Comparison of ENCODE assay signal across 10 mouse cellular contexts in the genomic region with DNA sequence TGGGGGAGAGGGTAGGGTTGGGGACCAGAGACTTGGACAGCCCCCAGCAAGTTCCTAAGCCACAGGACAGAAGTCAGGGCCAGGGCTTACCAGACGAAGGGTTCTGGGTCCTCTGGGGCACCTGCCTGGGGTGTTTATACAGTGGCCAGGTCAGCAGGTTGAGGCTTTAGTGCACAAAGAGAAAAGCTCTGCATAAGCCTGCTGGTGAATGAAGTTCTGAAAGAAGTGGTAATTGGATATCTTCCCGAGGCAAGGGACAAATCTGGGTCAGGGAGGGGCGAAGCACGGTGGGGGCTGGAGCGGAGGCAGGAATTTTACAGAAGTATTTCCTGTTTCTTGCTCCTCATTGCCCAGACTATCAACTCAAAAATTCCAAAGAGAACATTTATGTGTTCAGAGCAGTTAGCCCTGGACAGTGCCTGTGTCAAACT. TPM values are rescaled to one million over a fixed set of nuclear protein-coding genes. Genes with fewer than 3 reads are reported as not detected.
DNase-seq lines count a peak whose midpoint lies in the region; ATAC-seq lines count a peak whose summit lies in the region.
"Had no signal": no experiment of that assay in that cellular context is flagged by ENCODE, and none has a peak within 500 bp of the region (broad histone marks: within the 10 kb centered on the region; RNA-seq: fewer than 3 reads in every experiment).

No protein-coding gene starts in this region.

- no peak overlapping the region for H3K4me3 ChIP-seq in hindbrain, embryonic 10.5 days
- H3K4me3 ChIP-seq in hindbrain, embryonic 16.5 days (ENCODE audit: low read length), result no peak overlapping the region
- no peak overlapping the region for H3K4me3 ChIP-seq in heart, embryonic 15.5 days
- no peak overlapping the region for H3K4me3 ChIP-seq in limb, embryonic 10.5 days
- no peak overlapping the region for H3K4me3 ChIP-seq in stomach, embryonic 16.5 days (replicated peaks; ENCODE audit: low read length)
- no peak overlapping the region for H3K4me3 ChIP-seq in forebrain, embryonic 12.5 days (replicated peaks)

- 27% methylated on average over 5 of the region's 5 CpGs for WGBS in hindbrain, embryonic 10.5 days
- WGBS in hindbrain, embryonic 16.5 days, result 38% methylated on average over 5 of the region's 5 CpGs
- 31% methylated on average over 5 of the region's 5 CpGs for WGBS in heart, embryonic 15.5 days
- 50% methylated on average over 5 of the region's 5 CpGs for whole genome bisulfite sequencing in limb, embryonic 10.5 days
- 17% methylated on average over 5 of the region's 5 CpGs for WGBS in stomach, embryonic 16.5 days
- 15% methylated on average over 5 of the region's 5 CpGs for WGBS in forebrain, embryonic 12.5 days

- no peaks in the 10 kb centered on the region for H3K27me3 ChIP-seq in hindbrain, embryonic 10.5 days (ENCODE audit: insufficient read depth, poor library complexity, severe bottlenecking)
- H3K27me3 ChIP-seq in hindbrain, embryonic 16.5 days (replicated peaks; ENCODE audit: control insufficient read depth, insufficient read depth, low read length), result no peaks in the 10 kb centered on the region
- H3K27me3 ChIP-seq in heart, embryonic 15.5 days, result no peaks in the 10 kb centered on the region
- H3K27me3 ChIP-seq in limb, embryonic 10.5 days (ENCODE audit: low read depth, poor library complexity, severe bottlenecking), result no peaks in the 10 kb centered on the region
- no peaks in the 10 kb centered on the region for H3K27me3 ChIP-seq in stomach, embryonic 16.5 days (ENCODE audit: control insufficient read depth, insufficient read depth, low read length)
- H3K27me3 ChIP-seq in forebrain, embryonic 12.5 days, result no peaks in the 10 kb centered on the region

- no peak overlapping the region for H3K4me2 ChIP-seq in hindbrain, embryonic 16.5 days (ENCODE audit: low read length)
- H3K4me2 ChIP-seq in heart, embryonic 15.5 days, result no peak overlapping the region
- H3K4me2 ChIP-seq in stomach, embryonic 16.5 days (ENCODE audit: low read depth, low read length), result no peak overlapping the region
- H3K4me2 ChIP-seq in forebrain, embryonic 12.5 days, result no peak overlapping the region

- H3K36me3 ChIP-seq in hindbrain, embryonic 10.5 days, result no peaks in the 10 kb centered on the region
- no peaks in the 10 kb centered on the region for H3K36me3 ChIP-seq in hindbrain, embryonic 16.5 days (ENCODE audit: control insufficient read depth, insufficient read depth, low read length)
- no peaks in the 10 kb centered on the region for H3K36me3 ChIP-seq in heart, embryonic 15.5 days
- no peaks in the 10 kb centered on the region for H3K36me3 ChIP-seq in limb, embryonic 10.5 days
- no peaks in the 10 kb centered on the region for H3K36me3 ChIP-seq in stomach, embryonic 16.5 days (ENCODE audit: control insufficient read depth, insufficient read depth, low read length)
- H3K36me3 ChIP-seq in forebrain, embryonic 12.5 days (replicated peaks), result no peaks in the 10 kb centered on the region

- H3K4me1 ChIP-seq in hindbrain, embryonic 10.5 days (replicated peaks), result peaks cover 12% of the 10 kb centered on the region
- H3K4me1 ChIP-seq in hindbrain, embryonic 16.5 days (ENCODE audit: control insufficient read depth, insufficient read depth, low read depth, low read length), result no peaks in the 10 kb centered on the region
- peaks cover 9% of the 10 kb centered on the region for H3K4me1 ChIP-seq in heart, embryonic 15.5 days (replicated peaks)
- H3K4me1 ChIP-seq in limb, embryonic 10.5 days, result peaks cover 11% of the 10 kb centered on the region
- peaks cover 9% of the 10 kb centered on the region for H3K4me1 ChIP-seq in stomach, embryonic 16.5 days (ENCODE audit: control insufficient read depth, insufficient read depth, low read length)
- H3K4me1 ChIP-seq in forebrain, embryonic 12.5 days, result 0 out of 2 replicates have a peak, but pooled peaks cover 4% of the 10 kb centered on the region

- H3K9me3 ChIP-seq in hindbrain, embryonic 10.5 days, result no peaks in the 10 kb centered on the region
- H3K9me3 ChIP-seq in hindbrain, embryonic 16.5 days (ENCODE audit: control insufficient read depth, low read length), result no peaks in the 10 kb centered on the region
- H3K9me3 ChIP-seq in heart, embryonic 15.5 days (replicated peaks), result no peaks in the 10 kb centered on the region
- H3K9me3 ChIP-seq in limb, embryonic 10.5 days (replicated peaks), result no peaks in the 10 kb centered on the region
- no peaks in the 10 kb centered on the region for H3K9me3 ChIP-seq in stomach, embryonic 16.5 days (replicated peaks; ENCODE audit: control insufficient read depth, low read length)
- no peaks in the 10 kb centered on the region for H3K9me3 ChIP-seq in forebrain, embryonic 12.5 days

- peak overlapping the region; percentile 71 for H3K27ac ChIP-seq in hindbrain, embryonic 10.5 days
- no peak overlapping the region for H3K27ac ChIP-seq in hindbrain, embryonic 16.5 days (ENCODE audit: low read depth, low read length)
- peak overlapping the region; percentile 46 for H3K27ac ChIP-seq in heart, embryonic 15.5 days
- peak overlapping the region; percentile 37; the same call in 1 of the 2 replicates for H3K27ac ChIP-seq in limb, embryonic 10.5 days
- H3K27ac ChIP-seq in stomach, embryonic 16.5 days (ENCODE audit: low read length), result no peak overlapping the region
- H3K27ac ChIP-seq in forebrain, embryonic 12.5 days, result no peak overlapping the region

- DNase-seq in hindbrain, embryonic 10.5 days (ENCODE audit: low spot score), result peak; percentile 19
- no peak for DNase-seq in limb, embryonic 10.5 days (ENCODE audit: low spot score)
- DNase-seq in spleen, postnatal 4 days (ENCODE audit: low spot score in 2 of 2), result no peak
- DNase-seq in frontal cortex, postnatal 36 days (ENCODE audit: low spot score in 2 of 2), result no peak
- DNase-seq: adrenal gland, postnatal 10 days had no signal

- no peak for ATAC-seq in hindbrain, embryonic 16.5 days
- ATAC-seq in heart, embryonic 15.5 days (replicated peaks; ENCODE audit: insufficient number of reproducible peaks, insufficient read depth, low FRiP score, low read depth), result 0 out of 2 replicates have a peak, but pooled peaks have one; percentile 35
- no peak for ATAC-seq in stomach, embryonic 16.5 days (ENCODE audit: insufficient read depth, low FRiP score)
- no peak for ATAC-seq in forebrain, embryonic 12.5 days (ENCODE audit: low FRiP score)

- H3K9ac ChIP-seq in hindbrain, embryonic 16.5 days (ENCODE audit: low read depth, low read length), result no peak overlapping the region
- no peak overlapping the region for H3K9ac ChIP-seq in heart, embryonic 15.5 days
- peak overlapping the region; percentile 7; the same call in 1 of the 2 replicates for H3K9ac ChIP-seq in stomach, embryonic 16.5 days (ENCODE audit: low read length)
- no peak overlapping the region for H3K9ac ChIP-seq in forebrain, embryonic 12.5 days

RNA-seq across cellular contexts. Expression of a gene that starts 38.4 kb away (rescaled TPM):
- 0.17 TPM in 1 of 2 replicates, not detected in the other for polyA plus RNA-seq in hindbrain, embryonic 10.5 days (2016; fragmentation: Nextera tagmentation; extraction: Ambion mirVana)
- polyA plus RNA-seq in hindbrain, embryonic 16.5 days (2015; fragmentation: Nextera tagmentation; extraction: Ambion mirVana), result not detected in 2 replicates
- not detected in 2 replicates for polyA plus RNA-seq in heart, embryonic 15.5 days (2015; fragmentation: Nextera tagmentation; extraction: Ambion mirVana)
- polyA plus RNA-seq in limb, embryonic 10.5 days (2016; fragmentation: Nextera tagmentation; extraction: Ambion mirVana), result not detected in 2 replicates
- polyA plus RNA-seq in stomach, embryonic 16.5 days (2015; fragmentation: Nextera tagmentation; extraction: Ambion mirVana), result not detected in 2 replicates
- polyA plus RNA-seq in forebrain, embryonic 12.5 days (2016; fragmentation: Nextera tagmentation; extraction: Ambion mirVana), result not detected in 2 replicates
- polyA plus RNA-seq: liver, embryonic 16.5 days had no signal

Comparison
In these comparisons a context has a peak if more than half of its experiments do, and no peak if none do; other contexts are left out.
1. H3K27ac ChIP-seq: peak in hindbrain, embryonic 10.5 days (single experiment), heart, embryonic 15.5 days (single experiment) and limb, embryonic 10.5 days (single experiment); none in hindbrain, embryonic 16.5 days (single experiment), stomach, embryonic 16.5 days (single experiment) and forebrain, embryonic 12.5 days (single experiment).